Mouse (Mus musculus): ENCODE measurements around the gene Prelp. TPM values are rescaled to one million over a fixed set of nuclear protein-coding genes. Genes with fewer than 3 reads are reported as not detected.
A peak's percentile ranks its signal among the peaks of the same experiment; 100 is the strongest.

Prelp gene
- polyA plus RNA-seq, 1 experiment from 2014 or later: 3.3 TPM

DNA sequence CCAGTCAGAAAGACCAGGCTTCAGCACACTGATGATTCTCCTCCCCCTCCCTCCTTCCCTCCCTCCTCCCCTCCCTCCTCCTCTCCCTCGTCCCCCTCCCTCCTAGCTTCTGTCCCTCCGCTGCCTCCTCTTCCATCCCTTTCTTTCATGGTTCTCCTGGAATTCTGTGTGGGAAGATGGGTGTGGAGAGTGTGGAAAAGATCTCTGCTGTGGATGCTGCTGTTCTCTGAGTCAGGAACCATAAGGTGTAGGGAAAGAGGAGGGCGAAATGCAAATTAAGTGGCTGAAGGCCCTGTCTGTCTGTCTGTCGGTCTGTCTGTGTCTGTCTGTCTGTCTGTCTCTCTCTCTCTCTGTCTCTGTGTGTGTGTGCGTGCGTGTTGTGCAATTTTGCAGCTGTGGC lies 23.9 kb downstream of the Prelp start:
- H3K4me2 ChIP-seq (replicated peaks; ENCODE audit: low read depth): no peak overlapping the region
- 83% methylated on average over 6 of the region's 6 CpGs for WGBS
- no peak for TF ChIP-seq CTCF (IDR thresholded peaks at IDR 0.05; ENCODE audit: low read depth)
- H3K4me3 ChIP-seq (ENCODE audit: low read depth, low read length): no peak overlapping the region
- no peak overlapping the region for H3K9ac ChIP-seq (ENCODE audit: low read depth, low read length)
- H3K27ac ChIP-seq (ENCODE audit: low read depth, low read length): no peak overlapping the region
- H3K27me3 ChIP-seq (replicated peaks; ENCODE audit: control insufficient read depth, insufficient read depth, low read length): no peaks in the 10 kb centered on the region
- ATAC-seq: no peak
- H3K36me3 ChIP-seq (ENCODE audit: control insufficient read depth, insufficient read depth): no peaks in the 10 kb centered on the region
- H3K4me1 ChIP-seq (replicated peaks; ENCODE audit: control insufficient read depth, insufficient read depth, low read length): no peaks in the 10 kb centered on the region
- no peaks in the 10 kb centered on the region for H3K9me3 ChIP-seq (ENCODE audit: control insufficient read depth)

DNA sequence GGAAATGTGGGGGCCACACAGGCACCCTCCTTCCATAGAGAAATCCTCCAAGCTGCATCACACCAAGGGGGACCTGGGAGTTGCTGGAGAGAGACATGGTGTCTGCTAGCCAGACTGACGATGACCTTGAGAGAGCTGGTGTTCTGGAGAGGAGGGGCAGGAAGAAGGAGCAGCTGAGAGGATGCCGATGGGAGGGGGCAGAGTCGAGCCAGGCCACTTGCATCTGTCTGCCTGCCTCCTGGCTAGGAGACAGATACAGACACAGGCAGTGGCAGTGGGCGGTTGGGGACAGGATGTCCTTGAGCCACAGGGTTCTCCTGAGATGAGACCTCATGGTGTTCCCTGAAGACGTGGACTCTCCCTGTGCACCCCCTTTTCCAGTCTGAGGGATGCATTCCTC lies 29.7 kb downstream of the Prelp start:
- Histone ChIP-seq H3K9ac (ENCODE audit: low read depth, low read length) (no peak overlapping the region), H3K4me1 (replicated peaks; ENCODE audit: control insufficient read depth, insufficient read depth, low read length) (peaks cover 15% of the 10 kb centered on the region; the same call in 1 of the 2 replicates), H3K9me3 (ENCODE audit: control insufficient read depth) (no peaks in the 10 kb centered on the region), H3K27me3 (replicated peaks; ENCODE audit: control insufficient read depth, insufficient read depth, low read length) (no peaks in the 10 kb centered on the region), H3K4me2 (replicated peaks; ENCODE audit: low read depth) (no peak overlapping the region), H3K4me3 (ENCODE audit: low read depth, low read length) (no peak overlapping the region), H3K36me3 (ENCODE audit: control insufficient read depth, insufficient read depth) (no peaks in the 10 kb centered on the region), H3K27ac (ENCODE audit: low read depth, low read length) (no peak overlapping the region)
- 0 out of 2 replicates have a peak, but pooled peaks have one; percentile 11 for ATAC-seq
- WGBS: 27% methylated on average over 5 of the region's 5 CpGs
- TF ChIP-seq CTCF (IDR thresholded peaks at IDR 0.05; ENCODE audit: low read depth): 0 out of 2 replicates have a peak, but pooled peaks have one; percentile 6

DNA sequence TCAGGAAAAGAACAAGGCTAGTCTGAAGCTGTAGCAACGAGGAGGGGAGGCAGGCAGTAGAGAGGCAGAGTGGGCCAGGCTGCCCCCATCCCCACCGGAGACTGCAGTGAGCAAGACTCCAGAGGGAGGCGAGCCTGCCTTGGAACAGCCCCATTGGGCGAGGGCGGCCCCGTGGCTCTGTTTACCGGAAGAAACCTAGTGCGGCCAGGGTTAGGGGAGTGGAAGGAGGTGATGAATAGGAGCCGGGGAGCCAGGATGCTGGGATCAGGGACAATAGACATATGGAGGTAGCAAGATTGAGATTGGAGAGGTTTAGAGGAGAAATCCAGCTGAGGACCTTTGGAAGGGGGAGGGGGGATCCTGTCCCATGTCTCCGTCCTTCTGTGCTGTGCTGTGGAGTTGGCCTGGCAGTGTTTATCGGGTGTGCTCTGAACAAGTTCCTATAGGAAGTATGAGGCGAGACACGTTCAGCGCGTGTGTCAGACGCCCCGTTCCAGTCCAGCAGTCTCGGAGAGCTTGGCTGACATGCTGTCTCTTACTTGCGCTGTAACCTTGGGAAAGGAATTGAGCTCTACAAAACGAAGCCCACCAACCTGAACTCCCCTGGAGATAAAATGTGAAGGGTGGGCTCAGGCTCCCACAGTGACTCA lies 31.1 kb downstream of the Prelp start:
- peaks cover 15% of the 10 kb centered on the region; the same call in 1 of the 2 replicates for H3K4me1 ChIP-seq (replicated peaks; ENCODE audit: control insufficient read depth, insufficient read depth, low read length)
- no peaks in the 10 kb centered on the region for H3K9me3 ChIP-seq (ENCODE audit: control insufficient read depth)
- H3K27me3 ChIP-seq (replicated peaks; ENCODE audit: control insufficient read depth, insufficient read depth, low read length): no peaks in the 10 kb centered on the region
- H3K4me2 ChIP-seq (replicated peaks; ENCODE audit: low read depth): peak overlapping the region; percentile 42
- no peaks in the 10 kb centered on the region for H3K36me3 ChIP-seq (ENCODE audit: control insufficient read depth, insufficient read depth)
- no peak overlapping the region for H3K9ac ChIP-seq (ENCODE audit: low read depth, low read length)
- no peak for TF ChIP-seq CTCF (IDR thresholded peaks at IDR 0.05; ENCODE audit: low read depth)
- WGBS: 36% methylated on average over 20 of the region's 20 CpGs
- H3K27ac ChIP-seq (ENCODE audit: low read depth, low read length): no peak overlapping the region
- H3K4me3 ChIP-seq (ENCODE audit: low read depth, low read length): no peak overlapping the region
- no peak for ATAC-seq

DNA sequence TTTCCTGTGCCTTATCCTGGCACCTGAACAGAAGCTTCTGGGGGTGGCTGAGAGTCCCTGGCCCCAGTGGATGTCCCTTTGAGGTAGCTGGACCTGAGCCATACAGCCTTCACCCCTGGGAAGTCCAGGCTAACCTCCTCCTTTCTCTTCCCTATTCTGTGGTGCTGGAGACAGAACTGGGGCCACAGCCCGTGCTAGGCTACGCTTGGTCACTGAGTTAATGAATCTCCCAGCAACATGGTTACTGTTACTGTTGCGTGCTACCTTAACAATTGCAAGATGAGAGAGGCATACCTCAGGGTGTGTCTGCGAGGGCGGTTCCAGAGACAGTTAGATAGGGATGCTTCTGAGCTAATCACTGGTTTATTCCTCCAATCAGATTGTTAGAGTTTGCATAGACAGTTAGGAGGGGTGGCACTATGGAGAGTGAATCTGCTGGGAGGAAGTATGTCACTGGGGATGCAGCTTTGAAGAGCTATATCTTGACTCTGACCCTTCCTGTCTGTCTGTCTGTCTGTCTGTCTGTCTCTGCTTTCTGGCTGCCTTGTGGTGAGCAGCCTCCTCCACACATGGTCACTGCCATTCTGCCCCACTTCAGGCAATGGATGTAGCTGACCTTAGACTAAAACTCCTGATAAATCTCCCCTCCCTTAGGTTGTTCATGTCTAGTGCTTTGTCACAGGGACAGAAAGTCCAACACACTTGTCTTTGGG lies 33.5 kb downstream of the Prelp start:
- no peak overlapping the region for H3K4me2 ChIP-seq (replicated peaks; ENCODE audit: low read depth)
- WGBS: 58% methylated on average over 5 of the region's 5 CpGs
- no peak overlapping the region for H3K4me3 ChIP-seq (ENCODE audit: low read depth, low read length)
- no peaks in the 10 kb centered on the region for H3K36me3 ChIP-seq (ENCODE audit: control insufficient read depth, insufficient read depth)
- H3K9me3 ChIP-seq (ENCODE audit: control insufficient read depth): no peaks in the 10 kb centered on the region
- H3K27ac ChIP-seq (ENCODE audit: low read depth, low read length): no peak overlapping the region
- TF ChIP-seq CTCF (IDR thresholded peaks at IDR 0.05; ENCODE audit: low read depth): no peak
- no peaks in the 10 kb centered on the region for H3K27me3 ChIP-seq (replicated peaks; ENCODE audit: control insufficient read depth, insufficient read depth, low read length)
- no peak overlapping the region for H3K9ac ChIP-seq (ENCODE audit: low read depth, low read length)
- no peak for ATAC-seq
- peaks cover 21% of the 10 kb centered on the region; the same call in 1 of the 2 replicates for H3K4me1 ChIP-seq (replicated peaks; ENCODE audit: control insufficient read depth, insufficient read depth, low read length)

DNA sequence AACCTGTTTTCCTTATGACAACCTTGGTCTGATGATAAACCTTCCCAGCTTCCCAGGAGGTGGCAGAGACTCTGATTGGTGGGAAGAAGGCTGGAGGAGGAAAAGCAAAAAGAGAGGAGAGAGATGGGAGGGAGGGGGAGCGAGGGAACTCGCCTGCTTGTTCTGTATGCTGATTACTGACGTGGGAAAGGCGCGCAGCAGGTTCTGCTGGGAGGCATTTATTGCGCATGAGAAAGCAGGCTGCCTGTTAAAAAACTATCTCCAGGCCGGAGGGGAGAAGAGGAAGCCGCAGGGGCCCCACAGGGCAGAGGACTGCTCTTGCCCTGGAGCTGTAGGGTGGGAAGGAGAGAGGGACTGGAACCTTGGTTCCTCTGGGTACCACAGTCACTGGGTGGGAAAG lies 34.2 kb downstream of the Prelp start:
- Histone ChIP-seq H3K4me1 (replicated peaks; ENCODE audit: control insufficient read depth, insufficient read depth, low read length) (peaks cover 27% of the 10 kb centered on the region), H3K27me3 (replicated peaks; ENCODE audit: control insufficient read depth, insufficient read depth, low read length) (no peaks in the 10 kb centered on the region), H3K4me3 (ENCODE audit: low read depth, low read length) (no peak overlapping the region), H3K36me3 (ENCODE audit: control insufficient read depth, insufficient read depth) (no peaks in the 10 kb centered on the region), H3K9ac (ENCODE audit: low read depth, low read length) (no peak overlapping the region), H3K27ac (ENCODE audit: low read depth, low read length) (no peak overlapping the region), H3K9me3 (ENCODE audit: control insufficient read depth) (no peaks in the 10 kb centered on the region), H3K4me2 (replicated peaks; ENCODE audit: low read depth) (no peak overlapping the region; the same call in 1 of the 2 replicates)
- 11% methylated on average over 8 of the region's 8 CpGs for WGBS
- no peak for TF ChIP-seq CTCF (IDR thresholded peaks at IDR 0.05; ENCODE audit: low read depth)
- ATAC-seq: no peak

DNA sequence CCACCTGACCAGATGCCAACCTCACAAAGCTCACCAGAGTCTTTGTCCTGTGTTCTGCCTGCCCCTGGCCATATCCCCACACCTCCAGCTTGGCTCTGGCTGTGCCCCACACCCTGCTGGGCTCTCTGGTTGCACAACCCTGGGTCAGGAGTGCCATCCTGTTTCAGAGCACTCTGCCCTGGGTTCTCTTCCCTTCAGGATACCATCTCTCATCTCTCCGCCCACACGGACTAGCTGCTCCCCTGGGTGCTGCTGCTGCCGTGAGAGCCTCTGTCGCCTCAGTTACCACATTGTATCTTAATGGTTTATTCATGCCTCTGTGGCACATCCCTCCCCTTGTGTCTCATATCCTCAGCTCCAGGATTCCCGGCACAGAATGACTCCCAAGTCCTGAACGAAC lies 34.8 kb downstream of the Prelp start:
- Histone ChIP-seq H3K9ac (ENCODE audit: low read depth, low read length) (no peak overlapping the region), H3K27me3 (replicated peaks; ENCODE audit: control insufficient read depth, insufficient read depth, low read length) (no peaks in the 10 kb centered on the region), H3K4me2 (replicated peaks; ENCODE audit: low read depth) (no peak overlapping the region), H3K36me3 (ENCODE audit: control insufficient read depth, insufficient read depth) (no peaks in the 10 kb centered on the region), H3K27ac (ENCODE audit: low read depth, low read length) (no peak overlapping the region), H3K4me3 (ENCODE audit: low read depth, low read length) (no peak overlapping the region), H3K9me3 (ENCODE audit: control insufficient read depth) (no peaks in the 10 kb centered on the region), H3K4me1 (replicated peaks; ENCODE audit: control insufficient read depth, insufficient read depth, low read length) (peaks cover 29% of the 10 kb centered on the region)
- 59% methylated on average over 6 of the region's 6 CpGs for WGBS
- ATAC-seq: no peak
- TF ChIP-seq CTCF (IDR thresholded peaks at IDR 0.05; ENCODE audit: low read depth): no peak

All from intestine, postnatal 0 days (tissue).